Mouse (Mus musculus) midbrain, embryonic 14.5 days (tissue): ENCODE data around the gene Rps2. TPM values are rescaled to one million over a fixed set of nuclear protein-coding genes. Genes with fewer than 3 reads are reported as not detected.

ENCODE experiments used
- ATAC-seq: fragments of 200-750 bp; cut with Nextera tagmentation; 2 replicates; pipeline ENCODE4 v1.8.0; 2017; ENCODE audit warnings: moderate number of reproducible peaks, moderate library complexity; ENCODE audit not compliant: low FRiP score, low TSS enrichment
- DNase-seq: peaks from one replicate; pipeline ENCODE4 v3.0.0-alpha.2; 2015
- H3K27ac ChIP-seq: fragments of 300-500 bp; sonication (generic); replicated peaks from 2 replicates; pipeline ENCODE4 v1.5.1; 2014; ENCODE audit warnings: mild to moderate bottlenecking, low read depth, low read length, moderate library complexity
- H3K27me3 ChIP-seq: fragments of 300-500 bp; sonication (generic); 2 replicates; pipeline ENCODE4 v1.6.1; 2014; ENCODE audit warnings: low read length, control low read depth, mixed read lengths; ENCODE audit not compliant: control insufficient read depth, insufficient read depth
- H3K36me3 ChIP-seq: fragments of 300-500 bp; sonication (generic); 2 replicates; pipeline ENCODE4 v1.6.1; 2014; ENCODE audit warnings: low read length, control low read depth; ENCODE audit not compliant: control insufficient read depth, insufficient read depth
- H3K4me1 ChIP-seq: fragments of 300-500 bp; sonication (generic); 2 replicates; pipeline ENCODE4 v1.6.1; 2014; ENCODE audit warnings: mild to moderate bottlenecking, antibody characterized with exemption, low read length, control low read depth; ENCODE audit not compliant: control insufficient read depth, insufficient read depth
- H3K4me2 ChIP-seq: fragments of 300-500 bp; sonication (generic); 2 replicates; pipeline ENCODE4 v1.6.1; 2014; ENCODE audit warnings: mild to moderate bottlenecking, low read length, moderate library complexity
- H3K4me3 ChIP-seq: fragments of 300-500 bp; sonication (generic); replicated peaks from 2 replicates; pipeline ENCODE4 v1.5.1; 2014; ENCODE audit warnings: low read depth, low read length
- H3K9ac ChIP-seq: fragments of 300-500 bp; sonication (generic); replicated peaks from 2 replicates; pipeline ENCODE4 v1.6.1; 2014; ENCODE audit warnings: mild to moderate bottlenecking, low read length, moderate library complexity
- H3K9me3 ChIP-seq: fragments of 300-500 bp; sonication (generic); 2 replicates; pipeline ENCODE4 v1.6.1; 2016; ENCODE audit warnings: low read length, control low read depth, mixed read lengths; ENCODE audit not compliant: control insufficient read depth
- WGBS: fragments of 180-500 bp; shearing (Covaris S2); extraction: QIAGEN DNeasy Blood & Tissue Kit; methylation state at CpG from one replicate; pipeline ENCODE4 v1.1.7; 2014; 5-methylcytosine and 5-hydroxymethylcytosine counted together
- polyA plus RNA-seq: library from polyadenylated mRNA; unstranded; fragments of >200 nt; fragmentation: Nextera tagmentation; extraction: Ambion mirVana; gene quantifications from 2 replicates; pipeline ENCODE4 v1.2.1, GENCODE M21; 2014

The Rps2 gene
- polyA plus RNA-seq, 1 experiment from 2014 or later = 824 TPM

- no peak for DNase-seq
- Histone ChIP-seq H3K36me3 (peaks cover 54% of the 10 kb centered on the region), H3K27ac (no peak overlapping the region), H3K9ac (no peak overlapping the region), H3K4me2 (no peak overlapping the region), H3K4me1 (no peaks in the 10 kb centered on the region), H3K9me3 (no peaks in the 10 kb centered on the region), H3K27me3 (no peaks in the 10 kb centered on the region), H3K4me3 (no peak overlapping the region)
- 95% methylated on average over 5 of the region's 5 CpGs for WGBS
- no peak for ATAC-seq
Observed at GRCm38 (mm10) chr17:24676877-24677276, 41.0 kb upstream of the Rps2 start.

- no peak overlapping the region for H3K9ac ChIP-seq
- no peak overlapping the region for H3K4me3 ChIP-seq
- 92% methylated on average over 24 of the region's 24 CpGs for WGBS
- DNase-seq = no peak
- H3K9me3 ChIP-seq = no peaks in the 10 kb centered on the region
- no peaks in the 10 kb centered on the region for H3K27me3 ChIP-seq
- H3K27ac ChIP-seq = no peak overlapping the region
- no peak for ATAC-seq
- peaks cover 57% of the 10 kb centered on the region for H3K36me3 ChIP-seq
- no peak overlapping the region for H3K4me2 ChIP-seq
- H3K4me1 ChIP-seq = no peaks in the 10 kb centered on the region
Observed at GRCm38 (mm10) chr17:24677500-24678080, 40.3 kb upstream of the Rps2 start.

DNA sequence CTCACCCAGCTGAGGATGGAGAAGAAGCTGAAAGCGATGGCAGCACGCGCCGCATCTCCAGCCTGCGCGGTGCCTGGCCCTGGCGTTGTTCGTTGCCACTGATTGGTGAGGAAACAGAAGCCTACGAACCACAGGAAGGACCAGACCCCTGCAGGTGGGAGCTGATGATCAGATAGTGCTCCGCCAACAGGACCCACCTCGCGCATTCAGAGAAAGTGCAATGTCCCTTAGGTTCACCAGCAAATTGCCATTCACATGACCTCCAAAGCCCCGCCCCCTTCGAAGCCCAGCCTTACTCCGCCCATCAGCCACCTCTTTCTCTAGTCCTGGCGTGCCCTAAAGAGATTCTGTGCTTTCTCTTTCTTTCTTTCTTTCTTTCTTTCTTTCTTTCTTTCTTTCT is 31.4 kb upstream of the Rps2 start:
- 31% methylated on average over 16 of the region's 16 CpGs for WGBS
- no peak overlapping the region for H3K9ac ChIP-seq
- DNase-seq (no peak), ATAC-seq (no peak)
- no peak overlapping the region for H3K27ac ChIP-seq
- H3K27me3 ChIP-seq = peaks cover 24% of the 10 kb centered on the region; the same call in 1 of the 2 replicates
- no peaks in the 10 kb centered on the region for H3K9me3 ChIP-seq
- H3K36me3 ChIP-seq = peaks cover 6% of the 10 kb centered on the region
- H3K4me3 ChIP-seq = no peak overlapping the region
- H3K4me2 ChIP-seq = no peak overlapping the region
- H3K4me1 ChIP-seq = peaks cover 29% of the 10 kb centered on the region

DNA sequence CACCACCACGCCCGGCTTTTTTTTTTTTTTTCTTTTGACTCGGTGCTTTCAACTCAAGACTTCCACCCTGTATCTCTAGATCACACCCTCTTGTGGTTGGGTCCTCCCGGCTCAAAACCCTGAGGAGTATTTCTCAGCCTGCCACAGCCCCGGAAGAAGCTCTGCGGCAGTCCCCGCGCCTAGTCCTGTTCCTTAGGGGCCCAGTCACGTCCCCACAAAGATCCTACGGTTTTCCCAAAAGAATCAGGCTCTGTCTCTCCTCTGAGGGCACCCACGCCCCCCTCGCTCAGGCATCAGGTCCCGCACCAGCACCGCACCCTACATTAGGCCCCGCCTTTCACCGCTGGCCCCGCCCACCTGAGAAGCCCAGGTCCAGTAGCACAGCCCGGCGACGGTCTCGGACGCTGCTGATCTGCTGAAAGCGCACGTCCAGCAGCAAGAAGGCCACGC is 30.7 kb upstream of the Rps2 start:
- Histone ChIP-seq H3K9me3 (no peaks in the 10 kb centered on the region), H3K4me1 (peaks cover 29% of the 10 kb centered on the region), H3K36me3 (peaks cover 2% of the 10 kb centered on the region), H3K9ac (peak overlapping the region; percentile 31; the same call in 1 of the 2 replicates), H3K4me3 (peak overlapping the region; percentile 28), H3K4me2 (peak overlapping the region; percentile 75), H3K27me3 (peaks cover 24% of the 10 kb centered on the region; the same call in 1 of the 2 replicates), H3K27ac (no peak overlapping the region)
- no peak for ATAC-seq
- peak; percentile 45 for DNase-seq
- 1% methylated on average over 25 of the region's 25 CpGs for WGBS

GRCm38 (mm10) chr17:24687599-24687998 is 30.3 kb upstream of the Rps2 start:
- H3K4me1 ChIP-seq = peaks cover 29% of the 10 kb centered on the region
- peak overlapping the region; percentile 28 for H3K4me3 ChIP-seq
- H3K27me3 ChIP-seq = peaks cover 24% of the 10 kb centered on the region; the same call in 1 of the 2 replicates
- no peak for ATAC-seq
- no peak overlapping the region for H3K27ac ChIP-seq
- no peak for DNase-seq
- H3K9ac ChIP-seq = peak overlapping the region; percentile 31; the same call in 1 of the 2 replicates
- no peaks in the 10 kb centered on the region for H3K9me3 ChIP-seq
- H3K36me3 ChIP-seq = peaks cover 6% of the 10 kb centered on the region
- WGBS = 20% methylated on average over 23 of the region's 23 CpGs
- H3K4me2 ChIP-seq = peak overlapping the region; percentile 75

GRCm38 (mm10) chr17:24689251-24690081 is 28.4 kb upstream of the Rps2 start, which contains the start of gene Syngr3:
Gene Syngr3 (minus strand): TSS chr17:24689955.
- peaks cover 24% of the 10 kb centered on the region; the same call in 1 of the 2 replicates for H3K27me3 ChIP-seq
- H3K4me2 ChIP-seq = peak within 1 kb of the TSS; percentile 75
- peaks cover 14% of the 10 kb centered on the region for H3K36me3 ChIP-seq
- ATAC-seq = peak; percentile 66
- peak within 1 kb of the TSS; percentile 73 for H3K4me3 ChIP-seq
- peaks cover 29% of the 10 kb centered on the region for H3K4me1 ChIP-seq
- under 1% methylated on average over 50 of the region's 55 CpGs for WGBS
- DNase-seq = peak; percentile 80
- H3K27ac ChIP-seq = peak within 1 kb of the TSS; percentile 91
- no peaks in the 10 kb centered on the region for H3K9me3 ChIP-seq
- H3K9ac ChIP-seq = peak within 1 kb of the TSS; percentile 93

GRCm38 (mm10) chr17:24692385-24692784 is 25.5 kb upstream of the Rps2 start:
- H3K27ac ChIP-seq = no peak overlapping the region
- WGBS = 94% methylated on average over 5 of the region's 5 CpGs

DNA sequence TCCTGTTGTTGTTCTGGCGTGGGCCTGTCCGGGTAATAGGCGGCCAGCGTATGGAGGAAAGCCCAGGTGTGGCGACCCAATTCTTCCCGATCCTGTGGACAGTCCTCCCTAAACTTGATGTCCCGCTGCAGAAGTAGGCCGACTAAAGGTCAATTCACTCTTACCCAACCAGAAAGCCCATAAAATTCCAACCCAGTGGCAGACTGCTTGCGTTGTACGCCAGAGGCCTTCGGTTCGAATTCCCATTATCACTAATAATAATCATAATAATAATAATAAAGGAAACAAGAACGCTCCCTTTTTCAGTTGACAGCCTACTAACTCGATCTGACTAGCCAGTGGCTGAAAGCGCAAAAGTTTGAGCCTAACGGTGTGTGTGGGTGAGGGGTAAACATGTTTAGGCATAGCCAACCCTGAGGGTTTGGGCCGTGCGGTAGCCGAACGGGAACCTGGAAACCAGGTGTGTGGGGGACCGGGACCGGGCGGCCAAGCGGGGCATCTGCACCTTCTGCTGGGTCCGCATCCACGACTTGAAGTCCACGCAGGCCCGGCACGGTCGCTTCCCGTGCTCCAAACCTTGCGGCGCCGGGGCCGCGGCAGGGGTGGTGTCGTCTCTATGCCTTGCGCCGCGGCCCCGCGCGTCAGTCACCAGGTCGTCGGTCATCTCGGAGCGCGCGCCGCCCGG is 22.4 kb upstream of the Rps2 start:
- Histone ChIP-seq H3K4me3 (peak overlapping the region; percentile 73), H3K27me3 (peaks cover 4% of the 10 kb centered on the region; the same call in 1 of the 2 replicates), H3K27ac (peak overlapping the region; percentile 92), H3K9ac (peak overlapping the region; percentile 76), H3K4me2 (peak overlapping the region; percentile 77), H3K9me3 (no peaks in the 10 kb centered on the region), H3K4me1 (peaks cover 21% of the 10 kb centered on the region), H3K36me3 (peaks cover 29% of the 10 kb centered on the region)
- ATAC-seq (peak; percentile 38), DNase-seq (no peak)
- WGBS = 7% methylated on average over 51 of the region's 51 CpGs

More at GRCm38 (mm10) chr17:24692385-24692784, 25.5 kb upstream of the Rps2 start:
- ATAC-seq (no peak), DNase-seq (no peak)
- Histone ChIP-seq H3K4me1 (peaks cover 40% of the 10 kb centered on the region), H3K4me3 (no peak overlapping the region), H3K9ac (no peak overlapping the region), H3K4me2 (no peak overlapping the region), H3K27me3 (peaks cover 21% of the 10 kb centered on the region; the same call in 1 of the 2 replicates), H3K9me3 (no peaks in the 10 kb centered on the region), H3K36me3 (peaks cover 14% of the 10 kb centered on the region)
